Mouse (Mus musculus) cerebellum, postnatal 25 days (tissue): ENCODE measurements around the gene Olfr52.
"Not testable (repeated sequence)": the region's sequence is repeated elsewhere in the genome, so short reads cannot be mapped to it uniquely, and the experiment has no call there.

Source experiments
- DNase-seq, 2 experiments: peaks; one replicate each; pipeline ENCODE4 v3.0.0; 2021; ENCODE audit warnings: mixed read lengths in 2 of 2

The Olfr52 gene

GRCm38 (mm10) chr2:86185583-86185982 is at the start of gene Olfr52:
Gene Olfr52, minus strand, starts transcription at chr2:86185683.
- no peak for DNase-seq

DNA sequence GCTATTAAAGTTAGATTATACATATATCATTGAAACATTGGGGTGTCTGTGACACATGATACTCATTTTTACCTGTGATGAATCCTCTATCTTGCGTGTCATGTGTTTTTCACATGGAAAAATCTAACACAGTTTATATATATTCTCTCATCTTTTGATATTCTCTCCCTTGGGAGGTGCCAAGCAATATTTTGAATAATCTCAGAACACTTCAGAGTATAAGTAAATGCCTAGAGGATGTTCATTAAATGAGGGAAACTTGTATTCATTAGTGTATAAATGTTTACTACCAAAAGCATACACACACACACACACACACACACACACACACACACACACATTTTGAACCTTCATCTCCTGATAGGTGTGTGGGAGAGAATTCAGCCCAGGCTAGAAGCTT is 45.8 kb upstream of the Olfr52 start, which contains the start of gene Olfr1047:
Gene Olfr1047, minus strand, starts transcription at position 101 of the 400 bp plus-strand sequence.
- DNase-seq, result no peak

DNA sequence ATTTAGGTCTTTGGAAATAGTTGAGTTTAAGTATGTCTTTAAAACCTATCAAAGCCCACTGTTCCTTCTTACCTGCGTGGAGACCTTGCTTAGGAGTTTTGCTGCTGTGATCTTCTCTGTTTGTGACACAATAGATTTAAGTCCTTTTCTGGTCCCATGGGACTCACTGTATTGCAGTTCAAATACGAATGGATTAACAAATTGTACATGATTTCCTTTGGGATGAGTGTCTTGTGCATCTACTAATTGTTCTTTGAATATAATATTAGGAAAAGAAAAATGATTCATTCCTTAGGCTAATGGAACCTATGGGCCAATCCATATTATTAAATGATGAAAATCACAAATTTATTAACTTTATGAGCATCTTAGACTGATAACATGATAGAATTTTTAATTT is 33.7 kb upstream of the Olfr52 start, which contains the start of gene Olfr1046:
Gene Olfr1046, minus strand, starts transcription at position 101 of the 400 bp plus-strand sequence.
- no peak for DNase-seq

DNA sequence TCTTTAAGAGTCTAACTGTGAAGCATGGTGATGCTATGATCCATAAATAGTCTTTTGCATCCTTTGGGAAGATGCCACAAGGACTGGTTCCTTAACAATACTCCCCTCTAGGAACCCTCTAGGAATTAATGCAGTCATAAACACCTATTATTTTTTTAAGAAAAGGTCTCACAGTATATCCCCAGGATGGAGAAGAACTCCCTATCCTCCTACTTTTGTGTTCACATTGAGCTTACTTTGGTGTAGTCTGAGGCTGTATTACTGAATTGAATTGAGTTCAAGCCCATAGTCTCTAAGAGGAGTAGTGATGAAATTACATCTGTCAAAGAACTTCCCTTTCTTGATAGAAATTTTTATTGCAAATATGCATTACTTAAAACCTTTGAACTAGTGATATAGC is 17.4 kb upstream of the Olfr52 start, which contains the start of gene Olfr1045:
Gene Olfr1045, minus strand, starts transcription at position 101 of the 400 bp plus-strand sequence.
- no peak for DNase-seq

- DNase-seq, result no peak
Measured at GRCm38 (mm10) chr2:86195863-86196262, 10.4 kb upstream of the Olfr52 start.

GRCm38 (mm10) chr2:86179950-86180349 is 5.5 kb downstream of the Olfr52 start:
- no peak for DNase-seq

DNA sequence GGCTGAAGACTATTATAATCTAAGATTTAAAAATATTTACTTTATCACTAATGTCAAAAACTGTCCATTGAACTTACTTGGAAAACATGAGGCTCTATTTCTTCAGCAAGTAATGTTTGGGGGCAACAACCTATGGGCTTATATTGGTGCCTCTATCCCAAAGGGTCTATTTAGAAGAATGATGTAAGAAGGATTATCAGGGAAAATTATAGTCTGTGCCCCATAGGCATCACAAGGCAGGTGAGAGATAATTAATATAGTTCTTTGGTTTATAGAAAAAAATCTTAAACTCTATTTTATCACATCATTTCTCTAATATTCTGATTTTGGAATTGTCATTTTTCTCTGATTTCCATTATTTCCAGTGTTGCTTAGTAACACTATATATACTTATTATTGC is 7.8 kb downstream of the Olfr52 start, which contains the start of gene Olfr1044:
Gene Olfr1044, minus strand, starts transcription at position 101 of the 400 bp plus-strand sequence.
- no peak for DNase-seq

- not testable (repeated sequence) for DNase-seq
Measured at GRCm38 (mm10) chr2:86175422-86175821, 10.1 kb downstream of the Olfr52 start.

DNA sequence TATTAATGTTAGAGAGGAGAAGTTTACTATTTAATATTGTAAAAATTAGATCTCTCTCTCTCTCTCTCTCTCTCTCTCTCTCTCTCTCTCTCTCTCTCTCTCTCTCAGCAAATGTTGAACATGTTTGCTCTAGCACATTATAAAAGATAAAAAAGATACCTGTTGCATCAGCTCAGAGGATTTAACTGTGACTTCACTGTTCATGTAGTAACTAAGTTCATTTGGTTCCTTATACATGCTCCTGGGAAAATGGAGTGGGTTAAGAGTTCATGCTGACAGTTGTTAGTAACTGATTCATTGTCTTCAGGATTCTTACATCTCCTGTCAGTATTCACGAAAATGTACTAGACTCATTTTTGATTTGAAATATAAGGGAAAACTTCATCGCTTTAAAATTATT is 18.1 kb downstream of the Olfr52 start, which contains the start of gene Olfr1043:
Gene Olfr1043, minus strand, starts transcription at position 101 of the 400 bp plus-strand sequence.
- no peak for DNase-seq

DNA sequence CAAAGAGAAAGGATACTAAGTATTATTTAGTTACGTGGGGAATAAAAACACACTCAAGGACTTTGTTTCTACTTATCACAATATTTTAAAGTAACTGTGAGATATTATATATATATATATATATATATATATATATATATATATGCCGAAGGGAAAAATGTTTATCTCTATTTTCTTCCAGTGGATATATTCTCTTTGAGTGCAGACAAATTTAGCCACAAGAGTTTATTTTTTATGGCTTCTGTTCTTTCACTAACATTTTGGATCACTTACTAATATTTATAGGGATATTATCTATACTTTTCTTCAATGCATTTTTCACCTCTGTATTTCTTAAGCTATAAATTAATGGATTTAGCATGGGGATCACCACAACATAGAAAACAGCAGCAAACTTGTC is 23.7 kb downstream of the Olfr52 start, which contains the start of gene Olfr1042:
Gene Olfr1042, minus strand, starts transcription at position 101 of the 400 bp plus-strand sequence.
- no peak for DNase-seq

- DNase-seq, result no peak
Measured at GRCm38 (mm10) chr2:86146632-86147031, 38.9 kb downstream of the Olfr52 start, which contains the start of gene Olfr1040. Gene Olfr1040, minus strand, starts transcription at chr2:86146732.

DNA sequence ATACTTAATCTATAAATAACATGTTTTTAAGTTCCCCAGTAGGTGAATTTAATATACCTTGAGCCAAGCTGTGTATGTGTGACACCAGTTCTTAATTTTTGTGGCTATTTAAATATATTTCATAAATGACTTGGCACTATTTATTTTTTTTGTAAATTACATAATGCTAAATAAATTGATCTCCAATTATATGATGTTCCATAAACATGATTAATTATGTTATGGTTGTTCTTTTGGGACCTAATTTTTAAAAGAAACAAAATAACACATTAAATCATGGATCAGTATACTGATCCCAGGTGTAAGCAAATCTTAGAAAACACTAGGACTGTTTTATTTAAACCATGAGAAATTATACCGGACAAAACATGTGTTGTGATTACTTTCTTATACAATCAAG is 49.7 kb downstream of the Olfr52 start, which contains the start of gene Olfr1039:
Gene Olfr1039, minus strand, starts transcription at position 101 of the 400 bp plus-strand sequence.
- no peak for DNase-seq
